Mouse (Mus musculus) embryonic fibroblast, embryonic 13.5 days (primary cell): ENCODE results near the gene Galnt6. TPM values are rescaled to one million over a fixed set of nuclear protein-coding genes. Genes with fewer than 3 reads are reported as not detected.

Experiments used
- H3K27ac ChIP-seq: 2 replicates; pipeline ENCODE4 v1.5.1; 2012; ENCODE audit warnings: low read length, control low read depth, inconsistent platforms; ENCODE audit not compliant: insufficient read depth
- H3K4me1 ChIP-seq: 2 replicates; pipeline ENCODE4 v1.6.1; 2011; ENCODE audit warnings: low read length; ENCODE audit not compliant: control insufficient read depth, insufficient read depth
- H3K4me3 ChIP-seq: 2 replicates; pipeline ENCODE4 v1.5.1; 2011; ENCODE audit warnings: mild to moderate bottlenecking, control low read depth, low read length; ENCODE audit not compliant: insufficient read depth
- CTCF ChIP-seq: IDR thresholded peaks from 2 replicates; pipeline ENCODE4 v1.5.1; 2011; ENCODE audit warnings: mild to moderate bottlenecking, control low read depth, low read length, moderate library complexity, borderline replicate concordance; ENCODE audit not compliant: insufficient read depth
- POLR2A ChIP-seq: IDR thresholded peaks from 2 replicates; pipeline ENCODE4 v1.6.1; 2011; ENCODE audit warnings: low read depth, mild to moderate bottlenecking, control low read depth, low read length, moderate library complexity
- polyA plus RNA-seq: library from polyadenylated mRNA; stranded (reverse); fragments of >200 nt; gene quantifications from 2 replicates; pipeline ENCODE4 v1.2.4, GENCODE M21; 2011; ENCODE audit warnings: low read depth; ENCODE audit not compliant: missing spikeins, insufficient read length

Galnt6 gene
- polyA plus RNA-seq, 1 experiment: not detected

GRCm38 (mm10) chr15:100722564-100722963 is 6.6 kb downstream of the Galnt6 start:
- Histone ChIP-seq H3K27ac (no peak overlapping the region), H3K4me1 (no peaks in the 10 kb centered on the region), H3K4me3 (no peak overlapping the region)
- TF ChIP-seq CTCF: no peak
- no peak for TF ChIP-seq POLR2A

GRCm38 (mm10) chr15:100722026-100722425 is 7.2 kb downstream of the Galnt6 start:
- TF ChIP-seq CTCF (no peak), POLR2A (no peak)
- Histone ChIP-seq H3K4me3 (no peak overlapping the region), H3K27ac (no peak overlapping the region), H3K4me1 (no peaks in the 10 kb centered on the region)

GRCm38 (mm10) chr15:100721445-100721844 is 7.7 kb downstream of the Galnt6 start:
- no peak for TF ChIP-seq CTCF
- no peak for TF ChIP-seq POLR2A
- Histone ChIP-seq H3K27ac (no peak overlapping the region), H3K4me3 (no peak overlapping the region), H3K4me1 (no peaks in the 10 kb centered on the region)

GRCm38 (mm10) chr15:100720066-100720465 is 9.1 kb downstream of the Galnt6 start:
- no peaks in the 10 kb centered on the region for H3K4me1 ChIP-seq
- H3K27ac ChIP-seq: no peak overlapping the region
- no peak for TF ChIP-seq CTCF
- TF ChIP-seq POLR2A: no peak
- no peak overlapping the region for H3K4me3 ChIP-seq

- Histone ChIP-seq H3K4me3 (no peak overlapping the region), H3K27ac (no peak overlapping the region), H3K4me1 (no peaks in the 10 kb centered on the region)
- TF ChIP-seq POLR2A (no peak), CTCF (no peak)
Observed at GRCm38 (mm10) chr15:100719217-100719616, 10.0 kb downstream of the Galnt6 start.

- H3K4me1 ChIP-seq: no peaks in the 10 kb centered on the region
Observed at GRCm38 (mm10) chr15:100718572-100718971, 10.6 kb downstream of the Galnt6 start.

GRCm38 (mm10) chr15:100717933-100718332 is 11.2 kb downstream of the Galnt6 start:
- TF ChIP-seq CTCF (no peak), POLR2A (no peak)
- H3K27ac ChIP-seq: no peak overlapping the region

More at GRCm38 (mm10) chr15:100718572-100718971, 10.6 kb downstream of the Galnt6 start:
- no peak overlapping the region for H3K27ac ChIP-seq
- TF ChIP-seq CTCF (no peak), POLR2A (no peak)
- no peak overlapping the region for H3K4me3 ChIP-seq

GRCm38 (mm10) chr15:100715399-100715993 is 13.7 kb downstream of the Galnt6 start:
- Histone ChIP-seq H3K27ac (no peak overlapping the region), H3K4me1 (no peaks in the 10 kb centered on the region), H3K4me3 (no peak overlapping the region)
- TF ChIP-seq POLR2A (no peak), CTCF (no peak)

More at GRCm38 (mm10) chr15:100717933-100718332, 11.2 kb downstream of the Galnt6 start:
- no peaks in the 10 kb centered on the region for H3K4me1 ChIP-seq
- H3K4me3 ChIP-seq: no peak overlapping the region

GRCm38 (mm10) chr15:100714470-100714869 is 14.7 kb downstream of the Galnt6 start:
- no peak overlapping the region for H3K27ac ChIP-seq
- TF ChIP-seq CTCF (no peak), POLR2A (no peak)
- H3K4me3 ChIP-seq: no peak overlapping the region
- no peaks in the 10 kb centered on the region for H3K4me1 ChIP-seq

GRCm38 (mm10) chr15:100710838-100711237 is 18.3 kb downstream of the Galnt6 start:
- Histone ChIP-seq H3K4me3 (no peak overlapping the region), H3K4me1 (no peaks in the 10 kb centered on the region), H3K27ac (no peak overlapping the region)
- TF ChIP-seq CTCF (no peak), POLR2A (no peak)

- H3K27ac ChIP-seq: no peak overlapping the region
- H3K4me3 ChIP-seq: no peak overlapping the region
- no peak for TF ChIP-seq CTCF
- H3K4me1 ChIP-seq: no peaks in the 10 kb centered on the region
Observed at GRCm38 (mm10) chr15:100708433-100709078, 20.6 kb downstream of the Galnt6 start.
